Mouse (Mus musculus) MN1 (cell line): ENCODE measurements around the gene Zcchc8.

Source experiments
- DNase-seq: peaks from one replicate; pipeline ENCODE4 v3.0.0-alpha.2; 2016; ENCODE audit warnings: low spot score

Gene Zcchc8

DNA sequence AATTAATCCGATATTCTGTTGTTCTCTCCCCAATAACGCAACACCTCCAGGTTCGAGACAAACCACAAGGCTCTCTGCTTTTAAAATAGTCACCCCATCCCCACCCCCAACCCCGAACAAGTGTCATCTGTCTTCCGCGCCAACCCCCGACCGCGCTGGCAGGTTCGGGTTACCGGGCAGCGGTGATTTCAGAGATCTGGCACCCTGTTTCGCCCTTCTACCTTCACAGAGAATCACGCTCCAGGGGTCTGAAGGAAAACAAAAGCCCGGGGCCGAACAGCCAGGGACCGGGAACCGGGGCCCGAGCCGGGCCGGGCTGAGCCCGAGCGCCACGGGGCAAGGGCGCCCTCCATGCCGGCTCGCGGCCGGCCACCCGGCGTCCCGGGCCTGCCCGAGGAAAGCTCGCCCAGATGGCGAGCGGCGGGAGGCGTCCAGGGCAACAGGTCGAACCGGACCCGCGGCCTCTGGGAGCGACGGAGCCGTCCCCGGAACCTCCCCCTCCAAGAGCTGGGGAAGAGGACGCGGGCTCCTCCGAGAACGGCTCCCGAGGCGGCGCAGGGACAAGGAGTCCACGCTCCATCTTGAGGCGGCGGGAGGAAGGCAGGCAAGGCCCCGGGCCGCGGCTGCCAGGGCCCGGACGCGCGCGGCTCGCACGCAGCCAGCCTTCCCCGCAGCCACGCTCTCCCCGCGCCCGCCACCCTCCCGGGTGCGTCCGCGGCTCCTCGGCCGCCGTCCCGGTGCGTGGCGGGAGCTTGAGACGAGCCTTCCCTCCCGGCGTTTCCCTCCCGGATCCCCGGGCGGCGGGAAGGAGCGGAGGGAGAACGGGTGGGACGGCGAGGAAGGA, 37.3 kb downstream of the Zcchc8 start:
- DNase-seq: peak; percentile 51

DNA sequence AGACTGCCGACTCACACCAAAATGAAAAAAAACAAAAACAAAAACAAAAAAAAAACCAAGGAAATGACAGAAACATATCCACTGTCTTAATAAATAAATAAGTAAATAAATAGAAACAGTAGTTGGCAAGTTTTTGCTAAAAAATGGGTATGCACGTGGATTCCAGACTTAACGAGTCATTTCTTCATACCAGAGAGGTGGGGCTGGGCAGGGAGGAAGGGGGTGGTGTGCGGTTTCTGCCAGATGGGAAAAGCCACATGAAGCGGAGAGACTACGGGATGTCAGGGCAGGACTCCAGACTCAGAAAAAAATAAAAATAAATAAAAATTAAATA, 37.9 kb downstream of the Zcchc8 start:
- DNase-seq: peak; percentile 64

DNA sequence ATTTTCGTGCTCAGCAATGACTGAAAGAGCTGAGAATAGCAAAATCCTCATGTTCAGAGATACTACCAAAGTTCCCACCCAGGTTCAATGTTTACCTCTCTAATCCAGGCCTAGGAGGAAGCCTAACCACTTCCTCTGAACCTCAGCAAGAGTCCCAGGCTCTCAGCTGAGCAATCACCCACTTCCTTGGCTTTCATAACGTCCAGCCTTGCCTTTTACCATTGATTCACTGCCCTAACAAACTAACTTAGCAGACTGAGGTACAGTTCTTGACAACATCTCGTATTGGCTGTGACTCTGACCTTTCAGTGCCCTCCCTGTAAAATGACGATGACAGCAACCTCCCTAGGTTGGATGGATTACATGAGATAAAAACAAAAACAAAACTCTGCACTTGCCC, 38.5 kb downstream of the Zcchc8 start:
- no peak for DNase-seq

DNA sequence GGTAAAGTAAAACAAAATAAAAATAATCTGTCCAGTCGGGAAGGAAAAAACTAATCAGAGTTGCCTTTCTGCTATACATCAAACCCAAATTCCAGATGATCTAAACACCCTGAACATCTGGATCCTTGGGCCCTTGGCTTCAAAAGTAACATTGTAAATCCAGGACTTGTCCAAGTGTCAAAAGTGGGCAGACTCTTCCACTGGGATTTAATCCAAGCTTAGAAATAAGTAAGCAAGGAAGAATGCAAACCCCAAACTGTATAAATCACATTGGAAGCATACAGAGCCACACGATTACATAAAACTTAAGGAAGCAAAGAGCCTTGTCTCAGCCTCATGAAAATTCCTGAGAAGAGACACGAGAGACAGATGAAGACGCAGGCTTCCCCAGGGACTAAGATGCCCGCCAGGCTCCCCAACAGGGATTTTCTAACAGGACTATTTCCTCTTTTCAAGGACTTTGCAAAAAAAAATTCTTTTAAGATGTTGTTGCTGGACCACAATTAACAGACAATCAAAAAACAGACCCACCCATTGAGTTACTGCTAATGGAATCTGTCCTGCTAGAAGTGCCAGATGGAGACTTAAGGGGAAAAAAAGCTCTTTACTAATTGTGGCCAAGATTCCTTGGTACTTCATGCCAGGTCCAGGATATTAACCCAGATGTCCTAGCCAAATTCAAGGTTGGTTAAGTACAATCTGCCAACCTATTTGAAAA, 41.2 kb downstream of the Zcchc8 start:
- peak; percentile 73 for DNase-seq

DNA sequence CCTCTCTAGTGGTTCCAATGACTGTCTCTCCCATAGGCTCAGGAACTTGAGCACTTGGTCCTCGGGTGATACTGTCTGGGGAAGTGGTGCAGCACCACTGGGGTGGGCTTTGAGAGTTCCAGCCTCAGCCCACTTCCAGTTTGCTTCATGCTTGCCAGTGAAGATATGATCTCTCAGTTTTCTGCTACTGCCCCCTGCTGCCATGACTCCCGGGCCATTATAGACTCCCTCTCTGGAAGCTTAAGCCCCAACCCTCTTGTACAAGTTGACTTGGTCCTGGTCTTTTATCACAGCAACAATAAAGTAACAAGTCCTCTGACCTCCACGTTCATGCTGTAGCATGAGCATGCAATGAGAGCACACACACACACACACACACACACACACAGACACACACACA, 41.8 kb downstream of the Zcchc8 start:
- DNase-seq: no peak

DNA sequence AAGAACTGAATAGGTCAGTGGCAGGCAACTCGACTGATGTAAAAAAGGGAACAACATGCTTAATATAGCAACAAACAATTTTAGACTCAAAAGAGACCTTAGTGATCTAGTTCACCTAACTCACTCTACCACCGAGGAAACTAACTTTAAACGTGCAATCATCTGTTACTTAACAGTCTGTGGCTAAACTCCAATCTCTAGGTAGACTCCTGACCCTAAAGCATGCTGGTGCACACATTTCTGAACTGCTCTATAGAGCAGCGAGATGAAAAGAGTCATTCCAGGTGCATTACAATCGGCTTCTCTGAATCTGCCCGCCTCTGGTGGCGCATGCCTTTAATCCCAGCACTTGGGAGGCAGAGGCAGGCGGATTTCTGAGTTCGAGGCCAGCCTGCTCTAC, 45.2 kb downstream of the Zcchc8 start:
- no peak for DNase-seq

DNA sequence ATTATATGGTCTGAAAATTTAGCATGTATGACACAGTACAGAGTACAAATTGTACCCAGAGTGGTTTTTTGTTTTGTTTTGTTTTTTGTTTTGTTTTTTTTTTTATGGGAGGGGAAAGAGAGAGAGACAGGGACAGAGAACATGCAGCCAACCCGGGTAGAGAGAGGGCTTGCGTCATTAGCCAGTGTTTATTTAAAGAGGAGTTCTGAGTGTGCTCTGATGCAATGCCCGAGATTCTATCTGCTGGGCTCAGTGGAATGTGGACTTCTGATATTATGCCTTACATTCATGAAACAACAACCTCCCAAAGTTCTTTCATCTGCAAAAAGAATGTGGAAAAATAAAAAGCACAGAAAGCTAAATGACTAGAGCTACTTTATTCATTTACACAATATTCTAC, 45.7 kb downstream of the Zcchc8 start:
- DNase-seq: no peak

DNA sequence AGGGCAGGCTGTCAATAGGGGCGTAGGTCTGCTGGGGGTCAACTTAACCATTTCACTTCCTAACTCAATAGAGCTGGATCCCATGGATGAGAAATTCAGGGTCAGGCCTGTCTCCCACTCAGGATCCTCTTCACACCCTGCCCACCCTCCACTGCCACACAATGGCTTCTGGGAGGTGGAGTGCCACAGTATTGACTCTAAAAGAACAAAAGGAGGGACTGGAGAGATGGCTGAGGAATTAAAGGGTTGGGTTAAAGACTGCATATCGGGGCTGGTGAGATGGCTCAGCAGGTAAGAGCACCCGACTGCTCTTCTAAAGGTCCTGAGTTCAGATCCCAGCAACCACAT, 49.5 kb downstream of the Zcchc8 start:
- no peak for DNase-seq

DNA sequence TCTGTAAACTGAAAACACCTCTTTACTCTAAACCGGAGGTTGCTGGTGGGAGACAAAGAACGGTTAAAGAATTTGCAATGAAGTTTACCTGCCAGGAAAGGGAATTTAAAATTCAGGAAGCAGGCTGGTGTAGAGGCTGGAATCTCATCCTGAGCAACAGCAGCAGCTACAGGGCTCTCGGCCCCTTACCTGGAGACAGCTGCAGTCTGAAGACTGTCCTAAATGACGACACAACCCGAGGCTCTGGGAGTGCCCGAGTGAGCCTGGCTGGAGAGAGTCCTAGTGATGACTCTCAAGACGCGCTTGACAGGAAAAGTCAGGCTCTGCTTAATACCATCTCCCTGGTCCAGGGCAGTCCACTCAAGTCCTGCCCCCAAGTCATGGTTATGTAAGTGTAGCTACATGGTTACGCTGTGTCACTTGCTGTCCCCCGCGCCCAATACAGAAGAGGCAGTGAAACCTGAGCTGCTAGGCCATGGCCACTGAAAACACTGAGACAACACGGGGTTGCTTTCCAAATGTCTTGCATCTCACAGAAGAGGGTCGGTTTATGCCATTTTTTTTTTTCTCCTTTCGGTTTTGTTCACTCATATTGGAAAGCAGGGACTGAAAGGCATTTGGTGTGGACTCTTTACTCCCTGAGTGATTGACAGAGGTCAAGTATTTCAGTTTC, 50.0 kb downstream of the Zcchc8 start:
- DNase-seq: peak; percentile 68

DNA sequence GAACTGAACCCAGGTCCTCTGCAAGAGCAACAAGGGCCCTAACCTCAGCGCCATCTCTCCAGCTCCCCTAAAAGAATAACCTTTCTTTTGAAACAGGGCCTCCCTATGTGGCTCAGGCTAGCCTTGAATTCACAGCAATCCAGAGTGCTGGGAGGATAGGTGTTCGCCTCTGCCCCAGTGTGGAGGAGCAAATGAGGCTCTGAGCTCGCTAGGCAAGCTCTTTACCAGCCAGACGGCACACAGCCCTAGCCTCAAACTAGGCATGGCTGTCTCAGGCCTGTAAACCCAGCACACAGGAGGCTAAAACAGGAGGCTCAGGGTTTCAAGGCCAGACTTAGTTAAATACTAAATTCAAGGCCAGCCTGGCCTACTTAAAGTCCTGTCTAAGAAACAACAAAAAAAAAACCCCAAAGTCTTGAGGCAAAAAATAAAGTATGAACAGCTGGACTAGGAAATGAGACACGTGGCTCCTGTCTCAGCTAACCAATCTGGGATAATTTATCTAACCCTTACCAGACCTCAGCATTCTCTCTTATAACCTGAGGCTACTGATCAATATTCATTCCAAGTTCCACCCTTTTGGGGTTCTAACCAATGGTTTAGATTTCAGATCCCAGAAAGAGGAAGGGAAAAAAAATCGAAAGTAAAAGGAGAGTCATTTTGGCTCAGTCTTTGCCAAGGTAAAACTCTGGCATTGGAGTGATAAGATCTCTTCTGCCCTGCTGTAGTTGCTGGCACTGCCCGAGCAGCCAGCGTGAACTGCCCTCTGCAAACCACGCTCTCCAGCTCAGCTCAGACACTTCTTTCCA, 50.7 kb downstream of the Zcchc8 start:
- DNase-seq: peak; percentile 59

DNA sequence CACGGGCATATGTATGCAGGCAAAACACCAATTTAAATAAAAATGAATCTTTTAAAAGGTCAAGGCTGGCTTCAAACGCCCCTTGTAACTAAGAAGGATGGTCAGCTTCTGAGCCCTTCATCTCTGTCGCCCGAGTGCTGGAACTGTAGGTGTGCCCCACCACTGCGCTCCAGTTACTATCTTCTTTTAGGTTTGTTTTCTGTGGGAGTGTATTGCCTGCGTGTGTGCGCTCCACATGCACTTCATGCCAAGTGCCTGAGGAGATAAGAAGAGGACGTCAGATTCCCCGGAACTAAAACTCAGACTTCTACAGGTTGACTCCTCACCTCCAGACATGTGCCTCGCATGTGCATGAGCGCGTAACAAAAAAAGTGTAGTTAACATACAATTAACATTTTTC, 53.0 kb downstream of the Zcchc8 start:
- no peak for DNase-seq

DNA sequence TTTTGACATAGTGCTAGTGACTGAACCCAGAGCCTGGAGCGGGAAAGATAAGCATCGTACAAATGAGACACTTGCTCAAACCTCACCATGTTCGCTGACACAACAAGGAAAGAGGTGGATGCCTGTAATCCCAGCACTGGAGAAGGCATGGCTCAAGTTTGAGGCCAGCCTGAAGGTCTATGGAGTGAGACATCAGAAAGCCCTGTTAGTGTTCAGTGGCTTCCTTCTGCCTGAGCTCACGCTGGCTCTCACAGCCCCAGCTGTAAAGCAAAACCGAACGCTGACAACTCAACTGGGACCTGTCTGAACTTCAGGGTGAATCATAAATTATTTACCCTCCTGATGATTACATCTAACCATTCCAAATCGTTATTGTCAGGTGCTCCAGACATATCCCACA, 54.9 kb downstream of the Zcchc8 start:
- no peak for DNase-seq

DNA sequence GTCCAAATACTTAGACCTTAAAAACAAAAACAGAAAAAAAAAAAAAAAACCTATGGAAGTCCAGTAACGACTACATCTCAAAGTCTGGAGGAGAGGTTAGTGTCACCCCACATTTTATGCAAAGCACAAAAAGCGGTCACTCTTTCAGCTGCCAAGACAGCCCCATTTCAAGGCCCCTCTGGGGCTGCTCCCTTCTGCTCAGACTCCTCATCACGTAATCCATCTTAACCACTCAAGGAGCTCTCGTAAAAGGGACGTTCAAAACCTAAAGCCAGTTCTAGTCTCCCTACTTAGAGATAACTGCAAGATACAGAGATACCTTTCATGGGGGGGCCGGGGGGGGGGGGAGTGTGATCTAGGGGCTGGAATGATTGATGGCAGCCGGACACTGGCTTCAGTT, 56.6 kb downstream of the Zcchc8 start:
- no peak for DNase-seq

DNA sequence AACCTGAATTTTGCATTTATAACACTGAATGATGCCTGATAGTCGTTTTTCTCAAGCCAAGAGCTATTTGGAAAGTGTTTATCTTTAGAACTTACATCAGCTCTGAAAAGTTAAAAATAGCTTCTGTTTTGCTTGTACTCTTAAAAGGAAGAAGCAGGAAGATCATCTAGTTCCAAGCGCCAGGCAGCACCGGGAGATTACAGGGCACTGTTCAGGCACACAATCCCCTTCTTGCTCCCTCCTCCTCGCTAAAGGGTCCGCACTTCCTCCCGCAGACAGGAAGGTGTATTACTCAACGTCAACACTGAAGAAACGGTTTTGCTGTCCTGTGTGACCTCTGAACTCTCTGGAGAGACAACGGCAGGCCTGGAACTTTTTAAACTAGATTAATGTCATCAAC, 58.8 kb downstream of the Zcchc8 start:
- DNase-seq: no peak

DNA sequence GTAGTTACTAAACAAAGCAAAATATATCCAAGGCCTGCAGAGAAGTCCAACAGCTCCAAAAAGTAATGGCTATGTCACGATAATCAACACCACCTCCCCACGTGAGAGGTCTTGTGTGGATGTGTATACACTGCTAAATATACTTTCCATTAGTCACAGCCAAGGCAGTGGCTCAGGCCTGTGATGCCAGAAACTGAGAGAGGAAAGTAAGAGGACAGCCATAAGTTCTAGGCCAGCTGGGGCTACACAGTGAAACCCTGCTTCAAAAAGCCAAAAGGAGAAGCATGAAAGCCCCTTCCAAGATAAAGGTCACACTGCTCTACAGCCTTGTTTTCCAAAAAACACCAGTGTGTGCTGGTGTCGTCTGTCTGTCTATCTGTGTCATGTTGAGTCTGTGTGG, 59.3 kb downstream of the Zcchc8 start:
- DNase-seq: no peak

DNA sequence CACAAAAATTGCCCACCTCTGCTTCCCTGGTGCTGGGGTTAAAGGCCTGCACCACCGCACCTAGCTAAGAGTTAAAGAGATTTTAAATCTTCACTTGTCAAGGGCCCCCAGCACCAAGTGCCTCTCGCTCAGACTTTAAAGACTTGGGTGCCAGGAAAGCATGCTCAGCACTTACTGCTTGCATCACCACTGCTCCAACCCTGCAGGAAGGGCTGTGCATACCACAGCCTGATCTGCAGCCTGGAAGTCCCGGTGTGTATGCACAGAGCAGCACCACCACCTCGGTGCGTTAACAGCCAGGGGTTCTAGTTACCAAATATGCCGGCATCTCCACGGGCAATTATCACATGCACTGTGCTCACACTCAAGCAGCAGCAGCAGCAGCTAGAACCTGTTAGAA, 63.2 kb downstream of the Zcchc8 start:
- no peak for DNase-seq

DNA sequence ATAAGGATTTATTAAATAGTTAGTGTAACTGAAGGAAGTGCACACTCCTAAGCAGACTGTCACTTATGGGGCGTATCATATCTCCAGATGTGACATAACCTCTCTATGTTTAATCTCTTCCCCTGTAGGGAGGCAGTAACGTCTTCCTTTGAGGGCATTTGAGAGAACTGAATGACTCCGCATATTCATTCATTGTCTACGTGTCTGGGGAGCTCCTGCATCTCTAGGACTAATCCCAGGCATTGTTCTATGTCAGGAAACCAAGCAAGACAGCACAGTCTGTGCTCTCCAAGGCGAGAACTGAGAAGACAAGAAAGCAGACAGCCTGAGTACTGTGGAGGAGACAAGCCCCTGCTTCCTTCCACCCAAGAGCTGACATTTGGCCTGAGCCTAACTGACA, 66.0 kb downstream of the Zcchc8 start:
- DNase-seq: no peak

DNA sequence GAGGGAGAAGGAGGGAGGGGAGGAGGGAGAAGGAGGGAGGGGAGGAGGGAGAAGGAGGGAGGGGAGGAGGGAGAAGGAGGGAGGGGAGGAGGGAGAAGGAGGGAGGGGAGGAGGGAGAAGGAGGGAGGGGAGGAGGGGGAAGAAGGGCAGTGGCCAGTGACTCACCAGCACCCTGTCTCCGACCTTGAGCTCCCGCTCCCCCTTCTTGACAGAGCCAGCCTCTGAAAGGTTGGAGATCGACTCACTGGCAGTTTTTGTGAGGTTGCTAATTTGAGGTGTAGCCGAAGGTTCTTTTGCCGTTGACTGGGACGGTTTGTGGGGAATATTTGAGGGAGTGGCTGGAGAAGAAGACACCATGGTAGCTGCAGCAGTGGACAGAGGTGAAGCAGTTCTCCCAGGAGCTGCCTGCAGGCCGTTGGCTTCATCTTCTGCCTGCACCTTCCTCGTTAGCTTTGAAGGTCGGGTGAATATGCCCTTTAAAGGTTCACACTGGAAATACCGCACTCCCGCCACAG, 67.6 kb downstream of the Zcchc8 start:
- no peak for DNase-seq

DNA sequence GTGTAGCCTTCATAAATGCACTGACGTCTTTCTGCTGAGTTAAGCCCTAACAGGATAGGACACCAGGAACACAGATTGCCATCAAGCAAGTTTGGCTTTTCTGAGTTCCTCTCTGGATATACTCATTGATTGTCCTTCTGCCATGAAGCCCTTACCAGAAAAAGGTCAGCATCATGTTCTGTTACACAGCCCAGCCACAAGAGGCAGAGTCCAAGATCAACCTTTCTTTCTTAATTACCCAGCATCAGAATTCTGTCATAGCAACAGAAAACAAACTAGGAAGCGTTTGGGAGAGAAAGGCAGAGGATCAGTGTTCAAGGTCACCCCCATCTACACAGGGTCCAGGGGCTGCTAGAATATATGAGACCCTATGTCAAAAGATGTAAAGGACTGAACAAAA, 70.1 kb downstream of the Zcchc8 start:
- no peak for DNase-seq
